Mouse (Mus musculus) midbrain, embryonic 14.5 days (tissue): ENCODE measurements around the gene Abcc1. TPM values are rescaled to one million over a fixed set of nuclear protein-coding genes. Genes with fewer than 3 reads are reported as not detected.

Experiments used
- ATAC-seq: fragments of 200-750 bp; cut with Nextera tagmentation; 2 replicates; pipeline ENCODE4 v1.8.0; 2017; ENCODE audit warnings: moderate number of reproducible peaks, moderate library complexity; ENCODE audit not compliant: low FRiP score, low TSS enrichment
- DNase-seq: peaks from one replicate; pipeline ENCODE4 v3.0.0-alpha.2; 2015
- H3K27ac ChIP-seq: fragments of 300-500 bp; sonication (generic); replicated peaks from 2 replicates; pipeline ENCODE4 v1.5.1; 2014; ENCODE audit warnings: mild to moderate bottlenecking, low read depth, low read length, moderate library complexity
- H3K27me3 ChIP-seq: fragments of 300-500 bp; sonication (generic); 2 replicates; pipeline ENCODE4 v1.6.1; 2014; ENCODE audit warnings: low read length, control low read depth, mixed read lengths; ENCODE audit not compliant: control insufficient read depth, insufficient read depth
- H3K36me3 ChIP-seq: fragments of 300-500 bp; sonication (generic); 2 replicates; pipeline ENCODE4 v1.6.1; 2014; ENCODE audit warnings: low read length, control low read depth; ENCODE audit not compliant: control insufficient read depth, insufficient read depth
- H3K4me1 ChIP-seq: fragments of 300-500 bp; sonication (generic); 2 replicates; pipeline ENCODE4 v1.6.1; 2014; ENCODE audit warnings: mild to moderate bottlenecking, antibody characterized with exemption, low read length, control low read depth; ENCODE audit not compliant: control insufficient read depth, insufficient read depth
- H3K4me2 ChIP-seq: fragments of 300-500 bp; sonication (generic); 2 replicates; pipeline ENCODE4 v1.6.1; 2014; ENCODE audit warnings: mild to moderate bottlenecking, low read length, moderate library complexity
- H3K4me3 ChIP-seq: fragments of 300-500 bp; sonication (generic); replicated peaks from 2 replicates; pipeline ENCODE4 v1.5.1; 2014; ENCODE audit warnings: low read depth, low read length
- H3K9ac ChIP-seq: fragments of 300-500 bp; sonication (generic); replicated peaks from 2 replicates; pipeline ENCODE4 v1.6.1; 2014; ENCODE audit warnings: mild to moderate bottlenecking, low read length, moderate library complexity
- H3K9me3 ChIP-seq: fragments of 300-500 bp; sonication (generic); 2 replicates; pipeline ENCODE4 v1.6.1; 2016; ENCODE audit warnings: low read length, control low read depth, mixed read lengths; ENCODE audit not compliant: control insufficient read depth
- WGBS: fragments of 180-500 bp; shearing (Covaris S2); extraction: QIAGEN DNeasy Blood & Tissue Kit; methylation state at CpG from one replicate; pipeline ENCODE4 v1.1.7; 2014; 5-methylcytosine and 5-hydroxymethylcytosine counted together
- polyA plus RNA-seq: library from polyadenylated mRNA; unstranded; fragments of >200 nt; fragmentation: Nextera tagmentation; extraction: Ambion mirVana; gene quantifications from 2 replicates; pipeline ENCODE4 v1.2.1, GENCODE M21; 2014

The Abcc1 gene
- polyA plus RNA-seq, 1 experiment from 2014 or later = 9.6 TPM

GRCm38 (mm10) chr16:14477510-14478300 is 116.3 kb downstream of the Abcc1 start:
- ATAC-seq (no peak), DNase-seq (no peak)
- Histone ChIP-seq H3K4me2 (no peak overlapping the region), H3K27me3 (no peaks in the 10 kb centered on the region), H3K4me3 (no peak overlapping the region), H3K9ac (no peak overlapping the region), H3K36me3 (peaks cover 19% of the 10 kb centered on the region), H3K9me3 (no peaks in the 10 kb centered on the region), H3K4me1 (no peaks in the 10 kb centered on the region), H3K27ac (no peak overlapping the region)
- WGBS = 89% methylated on average over 10 of the region's 10 CpGs

- Histone ChIP-seq H3K27ac (no peak overlapping the region), H3K4me1 (no peaks in the 10 kb centered on the region), H3K27me3 (no peaks in the 10 kb centered on the region), H3K9ac (no peak overlapping the region), H3K4me3 (no peak overlapping the region), H3K4me2 (no peak overlapping the region), H3K36me3 (0 out of 2 replicates have a peak, but pooled peaks cover 3% of the 10 kb centered on the region), H3K9me3 (no peaks in the 10 kb centered on the region)
- WGBS = 95% methylated on average over 2 of the region's 2 CpGs
- DNase-seq = no peak
- ATAC-seq = no peak
Measured at GRCm38 (mm10) chr16:14479641-14480040, 118.3 kb downstream of the Abcc1 start.

- Histone ChIP-seq H3K27me3 (no peaks in the 10 kb centered on the region), H3K4me3 (no peak overlapping the region), H3K4me2 (no peak overlapping the region), H3K9ac (no peak overlapping the region), H3K27ac (no peak overlapping the region), H3K36me3 (no peaks in the 10 kb centered on the region), H3K4me1 (no peaks in the 10 kb centered on the region), H3K9me3 (no peaks in the 10 kb centered on the region)
- ATAC-seq (no peak), DNase-seq (no peak)
- 80% methylated on average over 1 of the region's 1 CpGs for whole genome bisulfite sequencing
Measured at GRCm38 (mm10) chr16:14483221-14483620, 121.9 kb downstream of the Abcc1 start.

- no peak overlapping the region for H3K9ac ChIP-seq
- 90% methylated on average over 2 of the region's 2 CpGs for WGBS
- H3K4me2 ChIP-seq = no peak overlapping the region
- no peaks in the 10 kb centered on the region for H3K4me1 ChIP-seq
- no peaks in the 10 kb centered on the region for H3K9me3 ChIP-seq
- H3K4me3 ChIP-seq = no peak overlapping the region
- H3K27ac ChIP-seq = no peak overlapping the region
- ATAC-seq (no peak), DNase-seq (peak; percentile 70)
- H3K36me3 ChIP-seq = no peaks in the 10 kb centered on the region
- no peaks in the 10 kb centered on the region for H3K27me3 ChIP-seq
Measured at GRCm38 (mm10) chr16:14493491-14494114, 132.2 kb downstream of the Abcc1 start.

GRCm38 (mm10) chr16:14501649-14502360 is 140.4 kb downstream of the Abcc1 start:
- Histone ChIP-seq H3K4me2 (no peak overlapping the region), H3K4me3 (no peak overlapping the region), H3K4me1 (no peaks in the 10 kb centered on the region), H3K9me3 (no peaks in the 10 kb centered on the region), H3K27me3 (no peaks in the 10 kb centered on the region), H3K27ac (no peak overlapping the region), H3K36me3 (no peaks in the 10 kb centered on the region), H3K9ac (no peak overlapping the region)
- no peak for ATAC-seq
- DNase-seq = peak; percentile 23
- WGBS = 78% methylated on average over 8 of the region's 8 CpGs

- no peaks in the 10 kb centered on the region for H3K4me1 ChIP-seq
- no peak for ATAC-seq
- no peak overlapping the region for H3K27ac ChIP-seq
- H3K36me3 ChIP-seq = no peaks in the 10 kb centered on the region
- no peak overlapping the region for H3K4me2 ChIP-seq
- no peak overlapping the region for H3K9ac ChIP-seq
- H3K27me3 ChIP-seq = no peaks in the 10 kb centered on the region
- no peaks in the 10 kb centered on the region for H3K9me3 ChIP-seq
- H3K4me3 ChIP-seq = no peak overlapping the region
- WGBS = 72% methylated on average over 2 of the region's 2 CpGs
- DNase-seq = no peak
Measured at GRCm38 (mm10) chr16:14506461-14506860, 145.1 kb downstream of the Abcc1 start.

Other genes with a start within 250 kb of the Abcc1 start
- gene Nde1, start 198.3 kb upstream of the Abcc1 start, polyA plus RNA-seq = 19.4 and 39.0 TPM in 2 replicates
- gene Marf1, start 198.2 kb upstream of the Abcc1 start, polyA plus RNA-seq = 18.6 and 28.5 TPM in 2 replicates
- gene Myh11, start 70.2 kb upstream of the Abcc1 start, polyA plus RNA-seq = 0.03 and 0.50 TPM in 2 replicates
- 210 and 229 TPM in 2 replicates for gene Fopnl, start 44.2 kb upstream of the Abcc1 start, polyA plus RNA-seq
- not detected in 2 replicates for gene A630010A05Rik, start 200.8 kb downstream of the Abcc1 start, polyA plus RNA-seq